Mouse (Mus musculus) lung, postnatal 0 days (tissue): ENCODE results near the gene Hist1h1a.

Experiments
- CTCF ChIP-seq: IDR thresholded peaks from 2 replicates; pipeline ENCODE4 v1.5.1; 2016; ENCODE audit warnings: antibody characterized with exemption, mild to moderate bottlenecking
- EP300 ChIP-seq: IDR thresholded peaks from 2 replicates; pipeline ENCODE4 v1.6.1; 2016; ENCODE audit warnings: antibody characterized with exemption, mild to moderate bottlenecking, control low read depth

- TF ChIP-seq EP300 (no peak), CTCF (no peak)
Measured at GRCm38 (mm10) chr13:23778339-23778738, 14.9 kb downstream of the Hist1h1a start.
